Mouse (Mus musculus): ENCODE results near the gene Elof1. TPM values are rescaled to one million over a fixed set of nuclear protein-coding genes. Genes with fewer than 3 reads are reported as not detected.

Gene Elof1
- total RNA-seq, 2 experiments from 2014 or later = 33.4 to 39.7 TPM

- DNase-seq = no peak
These were observed 20.0 kb upstream of the Elof1 start for GRCm38 (mm10) chr9:22136765-22137547.

- DNase-seq = no peak
These were observed 18.8 kb upstream of the Elof1 start, which contains the start of gene Acp5 for GRCm38 (mm10) chr9:22135644-22136390. TSS of gene Acp5 (minus strand) at chr9:22135711.

- DNase-seq = no peak
These were observed 18.1 kb upstream of the Elof1 start for GRCm38 (mm10) chr9:22134988-22135643.

GRCm38 (mm10) chr9:22134246-22134890 is 17.4 kb upstream of the Elof1 start:
- DNase-seq = no peak

GRCm38 (mm10) chr9:22132220-22132619 is 15.2 kb upstream of the Elof1 start:
- no peak for DNase-seq

GRCm38 (mm10) chr9:22131226-22131981 is 14.4 kb upstream of the Elof1 start:
- peak; percentile 28 for DNase-seq

- DNase-seq = no peak
These were observed 8.5 kb upstream of the Elof1 start for GRCm38 (mm10) chr9:22125246-22126027.

- DNase-seq = no peak
These were observed 7.2 kb upstream of the Elof1 start for GRCm38 (mm10) chr9:22124169-22124568.

GRCm38 (mm10) chr9:22123069-22123609 is 6.2 kb upstream of the Elof1 start:
- no peak for DNase-seq

- DNase-seq = no peak
These were observed 5.0 kb upstream of the Elof1 start for GRCm38 (mm10) chr9:22122005-22122404.

- DNase-seq = no peak
These were observed 4.6 kb upstream of the Elof1 start for GRCm38 (mm10) chr9:22121545-22121944.

- DNase-seq = no peak
These were observed 2.6 kb upstream of the Elof1 start for GRCm38 (mm10) chr9:22119543-22119942.

GRCm38 (mm10) chr9:22117754-22118456 is 933 bp upstream of the Elof1 start:
- DNase-seq = peak; percentile 37

GRCm38 (mm10) chr9:22116086-22116485 is 886 bp downstream of the Elof1 start:
- DNase-seq = no peak

- DNase-seq = no peak
These were observed 1.3 kb downstream of the Elof1 start for GRCm38 (mm10) chr9:22115635-22116034.

GRCm38 (mm10) chr9:22108194-22108593 is 8.8 kb downstream of the Elof1 start:
- no peak for DNase-seq

GRCm38 (mm10) chr9:22099922-22100321 is 17.1 kb downstream of the Elof1 start:
- no peak for DNase-seq

- DNase-seq = no peak
These were observed 17.8 kb downstream of the Elof1 start, which contains the start of gene Cnn1 for GRCm38 (mm10) chr9:22098993-22099696. TSS of gene Cnn1 (plus strand) at chr9:22099216.

- peak; percentile 86 for DNase-seq
These were observed 21.1 kb downstream of the Elof1 start for GRCm38 (mm10) chr9:22095854-22096307.

All from gastrocnemius, postnatal 10 days (tissue).